Mouse (Mus musculus) embryonic facial prominence, embryonic 14.5 days (tissue): ENCODE measurements around the gene Nbea. TPM values are rescaled to one million over a fixed set of nuclear protein-coding genes. Genes with fewer than 3 reads are reported as not detected.

Experiments
- ATAC-seq: fragments of 200-750 bp; cut with Nextera tagmentation; 2 replicates; pipeline ENCODE4 v1.8.0; 2017; ENCODE audit warnings: low read depth, moderate number of reproducible peaks, moderate TSS enrichment
- DNase-seq: peaks from one replicate; pipeline ENCODE4 v3.0.0-alpha.2; 2015; ENCODE audit warnings: low spot score
- H3K27ac ChIP-seq: fragments of 300-500 bp; sonication (generic); replicated peaks from 2 replicates; pipeline ENCODE4 v1.5.1; 2014; ENCODE audit warnings: low read depth, mild to moderate bottlenecking, low read length, moderate library complexity
- H3K27me3 ChIP-seq: fragments of 300-500 bp; sonication (generic); replicated peaks from 2 replicates; pipeline ENCODE4 v1.6.1; 2014; ENCODE audit warnings: low read length; ENCODE audit not compliant: control insufficient read depth, insufficient read depth
- H3K36me3 ChIP-seq: fragments of 300-500 bp; sonication (generic); 2 replicates; pipeline ENCODE4 v1.6.1; 2014; ENCODE audit warnings: low read length, mixed read lengths; ENCODE audit not compliant: control insufficient read depth, insufficient read depth
- H3K4me1 ChIP-seq: fragments of 300-500 bp; sonication (generic); 2 replicates; pipeline ENCODE4 v1.6.1; 2014; ENCODE audit warnings: antibody characterized with exemption, low read length; ENCODE audit not compliant: control insufficient read depth, insufficient read depth
- H3K4me2 ChIP-seq: fragments of 300-500 bp; sonication (generic); 2 replicates; pipeline ENCODE4 v1.6.1; 2014; ENCODE audit warnings: low read depth, mild to moderate bottlenecking, low read length, moderate library complexity, mixed read lengths
- H3K4me3 ChIP-seq: fragments of 300-500 bp; sonication (generic); 2 replicates; pipeline ENCODE4 v1.5.1; 2014; ENCODE audit warnings: low read depth, mild to moderate bottlenecking, low read length
- H3K9ac ChIP-seq: fragments of 300-500 bp; sonication (generic); 2 replicates; pipeline ENCODE4 v1.6.1; 2014; ENCODE audit warnings: low read depth, mild to moderate bottlenecking, low read length, moderate library complexity, mixed read lengths
- H3K9me3 ChIP-seq: fragments of 300-500 bp; sonication (generic); 2 replicates; pipeline ENCODE4 v1.6.1; 2016; ENCODE audit warnings: low read length; ENCODE audit not compliant: control insufficient read depth
- WGBS: fragments of 180-500 bp; shearing (Covaris S2); extraction: QIAGEN DNeasy Blood & Tissue Kit; methylation state at CpG from one replicate; pipeline ENCODE4 v1.1.7; 2014; 5-methylcytosine and 5-hydroxymethylcytosine counted together
- polyA plus RNA-seq: library from polyadenylated mRNA; unstranded; fragments of >200 nt; fragmentation: Nextera tagmentation; extraction: Ambion mirVana; gene quantifications from 2 replicates; pipeline ENCODE4 v1.2.1, GENCODE M21; 2014

Gene Nbea
- polyA plus RNA-seq, 1 experiment from 2014 or later, result 17.9 TPM

GRCm38 (mm10) chr3:55659558-55660215 is 523.8 kb downstream of the Nbea start:
- no peaks in the 10 kb centered on the region for H3K4me1 ChIP-seq
- 45% methylated on average over 7 of the region's 7 CpGs for WGBS
- no peak overlapping the region for H3K4me2 ChIP-seq
- H3K36me3 ChIP-seq, result peaks cover 2% of the 10 kb centered on the region; the same call in 1 of the 2 replicates
- H3K27me3 ChIP-seq, result no peaks in the 10 kb centered on the region
- ATAC-seq (no peak), DNase-seq (no peak)
- H3K9ac ChIP-seq, result no peak overlapping the region
- no peak overlapping the region for H3K4me3 ChIP-seq
- no peaks in the 10 kb centered on the region for H3K9me3 ChIP-seq
- no peak overlapping the region for H3K27ac ChIP-seq

GRCm38 (mm10) chr3:55652321-55652720 is 531.2 kb downstream of the Nbea start:
- H3K9me3 ChIP-seq, result no peaks in the 10 kb centered on the region
- DNase-seq, result no peak
- H3K36me3 ChIP-seq, result no peaks in the 10 kb centered on the region
- no peaks in the 10 kb centered on the region for H3K27me3 ChIP-seq
- 74% methylated on average over 2 of the region's 2 CpGs for WGBS
- no peak overlapping the region for H3K4me3 ChIP-seq
- peaks cover 10% of the 10 kb centered on the region; the same call in 1 of the 2 replicates for H3K4me1 ChIP-seq
- H3K27ac ChIP-seq, result no peak overlapping the region
- no peak overlapping the region for H3K4me2 ChIP-seq
- ATAC-seq, result no peak
- no peak overlapping the region for H3K9ac ChIP-seq

- Histone ChIP-seq H3K4me1 (peaks cover 14% of the 10 kb centered on the region), H3K4me2 (no peak overlapping the region), H3K9me3 (no peaks in the 10 kb centered on the region), H3K27me3 (no peaks in the 10 kb centered on the region), H3K36me3 (0 out of 2 replicates have a peak, but pooled peaks cover 2% of the 10 kb centered on the region), H3K27ac (no peak overlapping the region), H3K9ac (no peak overlapping the region), H3K4me3 (no peak overlapping the region)
- DNase-seq, result no peak
- ATAC-seq, result no peak
- WGBS, result 88% methylated on average over 4 of the region's 4 CpGs
Observed at GRCm38 (mm10) chr3:55651877-55652276, 531.6 kb downstream of the Nbea start.

GRCm38 (mm10) chr3:55649541-55649940 is 534.0 kb downstream of the Nbea start:
- Histone ChIP-seq H3K9me3 (no peaks in the 10 kb centered on the region), H3K4me1 (peaks cover 20% of the 10 kb centered on the region), H3K9ac (no peak overlapping the region), H3K4me3 (no peak overlapping the region), H3K4me2 (no peak overlapping the region), H3K27ac (no peak overlapping the region), H3K27me3 (no peaks in the 10 kb centered on the region), H3K36me3 (peaks cover 14% of the 10 kb centered on the region; the same call in 1 of the 2 replicates)
- ATAC-seq, result no peak
- 60% methylated on average over 5 of the region's 5 CpGs for WGBS
- peak; percentile 33 for DNase-seq

- DNase-seq (peak; percentile 33), ATAC-seq (no peak)
- Histone ChIP-seq H3K4me3 (no peak overlapping the region), H3K4me1 (peaks cover 20% of the 10 kb centered on the region), H3K9me3 (no peaks in the 10 kb centered on the region), H3K27me3 (no peaks in the 10 kb centered on the region), H3K9ac (no peak overlapping the region), H3K27ac (no peak overlapping the region), H3K4me2 (no peak overlapping the region), H3K36me3 (peaks cover 22% of the 10 kb centered on the region)
- 50% methylated on average over 4 of the region's 4 CpGs for WGBS
Observed at GRCm38 (mm10) chr3:55648299-55648698, 535.2 kb downstream of the Nbea start.

- H3K27ac ChIP-seq, result no peak overlapping the region
- 87% methylated on average over 6 of the region's 6 CpGs for whole genome bisulfite sequencing
Observed at GRCm38 (mm10) chr3:55647176-55647575, 536.3 kb downstream of the Nbea start.

GRCm38 (mm10) chr3:55646437-55646836 is 537.1 kb downstream of the Nbea start:
- no peak overlapping the region for H3K4me3 ChIP-seq
- 66% methylated on average over 3 of the region's 3 CpGs for WGBS
- H3K4me1 ChIP-seq, result peaks cover 20% of the 10 kb centered on the region
- no peak overlapping the region for H3K4me2 ChIP-seq
- H3K36me3 ChIP-seq, result peaks cover 40% of the 10 kb centered on the region
- H3K9ac ChIP-seq, result no peak overlapping the region
- DNase-seq (no peak), ATAC-seq (0 out of 2 replicates have a peak, but pooled peaks have one; percentile 9)
- H3K27ac ChIP-seq, result no peak overlapping the region
- no peaks in the 10 kb centered on the region for H3K27me3 ChIP-seq
- no peaks in the 10 kb centered on the region for H3K9me3 ChIP-seq

More at GRCm38 (mm10) chr3:55647176-55647575, 536.3 kb downstream of the Nbea start:
- Histone ChIP-seq H3K4me2 (no peak overlapping the region), H3K36me3 (peaks cover 32% of the 10 kb centered on the region), H3K4me1 (peaks cover 20% of the 10 kb centered on the region), H3K27me3 (no peaks in the 10 kb centered on the region), H3K9me3 (no peaks in the 10 kb centered on the region), H3K4me3 (no peak overlapping the region), H3K9ac (no peak overlapping the region)
- DNase-seq (no peak), ATAC-seq (no peak)

- no peak for DNase-seq
- Histone ChIP-seq H3K4me1 (peaks cover 17% of the 10 kb centered on the region), H3K27me3 (no peaks in the 10 kb centered on the region), H3K4me3 (no peak overlapping the region), H3K9ac (no peak overlapping the region; the same call in 1 of the 2 replicates), H3K4me2 (no peak overlapping the region), H3K36me3 (peaks cover 41% of the 10 kb centered on the region), H3K27ac (no peak overlapping the region), H3K9me3 (no peaks in the 10 kb centered on the region)
- WGBS, result 62% methylated on average over 11 of the region's 11 CpGs
- ATAC-seq, result no peak
Observed at GRCm38 (mm10) chr3:55644035-55644618, 539.4 kb downstream of the Nbea start.
